ENCODE assay signal across 8 mouse cellular contexts in genomic region chr12:78226519-78226875, GRCm38 (mm10). TPM values are rescaled to one million over a fixed set of nuclear protein-coding genes. Genes with fewer than 3 reads are reported as not detected.
DNase-seq lines count a peak whose midpoint lies in the region; ATAC-seq and TF ChIP-seq lines count a peak whose summit lies in the region.

No protein-coding gene starts in this region.

- H3K27ac ChIP-seq in testis, adult 2 months (ENCODE audit: control insufficient read depth, insufficient read depth, low read depth, low read length): peak overlapping the region; percentile 96
- peak overlapping the region; percentile 96 for H3K27ac ChIP-seq in gastrocnemius, adult 2 months
- H3K27ac ChIP-seq in intestine, embryonic 15.5 days: peak overlapping the region; percentile 100
- H3K27ac ChIP-seq in spleen, adult 2 months (ENCODE audit: insufficient read depth, low read length): peak overlapping the region; percentile 72

- WGBS in intestine, embryonic 15.5 days: under 1% methylated on average over 47 of the region's 48 CpGs
- 2% methylated on average over 48 of the region's 48 CpGs for WGBS in spleen, adult 2 months

- ATAC-seq in intestine, embryonic 15.5 days: peak; percentile 89
- ATAC-seq in megakaryocyte progenitor cell, adult 5-6 weeks (replicated peaks; ENCODE audit: poor library complexity): peak; percentile 53

- peak; percentile 25; the same call in 1 of the 2 replicates for TF ChIP-seq POLR2A in testis, adult 2 months (IDR thresholded peaks at IDR 0.05; ENCODE audit: control insufficient read depth, low read depth, low read length)
- no peak for TF ChIP-seq POLR2A in spleen, adult 2 months (IDR thresholded peaks at IDR 0.05; ENCODE audit: low read depth, low read length)

- no peak for TF ChIP-seq CTCF in testis, adult 2 months (IDR thresholded peaks at IDR 0.05; ENCODE audit: control insufficient read depth, insufficient read depth, insufficient replicate concordance, low read depth, low read length)
- no peak for TF ChIP-seq CTCF in gastrocnemius, adult 2 months (IDR thresholded peaks at IDR 0.05)
- TF ChIP-seq CTCF in spleen, adult 2 months (IDR thresholded peaks at IDR 0.05; ENCODE audit: extremely low read depth, insufficient read depth, insufficient read length, insufficient replicate concordance): no peak

- H3K4me3 ChIP-seq in testis, adult 2 months (ENCODE audit: control insufficient read depth, low read depth, low read length): peak overlapping the region; percentile 96
- H3K4me3 ChIP-seq in gastrocnemius, adult 2 months: peak overlapping the region; percentile 100
- peak overlapping the region; percentile 93 for H3K4me3 ChIP-seq in intestine, embryonic 15.5 days (replicated peaks)
- peak overlapping the region; percentile 85 for H3K4me3 ChIP-seq in spleen, adult 2 months (ENCODE audit: extremely low read depth, insufficient read depth, insufficient read length)

- no peaks in the 10 kb centered on the region for H3K27me3 ChIP-seq in testis, adult 2 months (ENCODE audit: control insufficient read depth, insufficient read depth, low read length)
- H3K27me3 ChIP-seq in intestine, embryonic 15.5 days (replicated peaks): no peaks in the 10 kb centered on the region
- no peaks in the 10 kb centered on the region for H3K27me3 ChIP-seq in spleen, adult 2 months (ENCODE audit: control insufficient read depth, insufficient read depth, low read length)

- peak overlapping the region; percentile 76 for H3K4me2 ChIP-seq in intestine, embryonic 15.5 days (replicated peaks)

- H3K9me3 ChIP-seq in intestine, embryonic 15.5 days: no peaks in the 10 kb centered on the region

- H3K36me3 ChIP-seq in testis, adult 2 months (ENCODE audit: control insufficient read depth, insufficient read depth, low read length): no peaks in the 10 kb centered on the region
- H3K36me3 ChIP-seq in intestine, embryonic 15.5 days: no peaks in the 10 kb centered on the region
- no peaks in the 10 kb centered on the region for H3K36me3 ChIP-seq in spleen, adult 2 months (ENCODE audit: control insufficient read depth, insufficient read depth, low read length)

- peak overlapping the region; percentile 86 for H3K9ac ChIP-seq in intestine, embryonic 15.5 days

- no peaks in the 10 kb centered on the region for H3K4me1 ChIP-seq in testis, adult 2 months (ENCODE audit: control insufficient read depth, insufficient read depth, low read length)
- H3K4me1 ChIP-seq in intestine, embryonic 15.5 days (replicated peaks): 0 out of 2 replicates have a peak, but pooled peaks cover 2% of the 10 kb centered on the region
- no peaks in the 10 kb centered on the region for H3K4me1 ChIP-seq in spleen, adult 2 months (ENCODE audit: control insufficient read depth, insufficient read depth, insufficient read length)

- intact Hi-C loops in gastrocnemius, adult 2 months (cut with DNase I): loop anchor here (10.0 kb wide), 2 partner anchors 88 to 992 kb away; partner anchors contain the start of gene Fut8
- intact Hi-C loops in left cerebral cortex, postnatal 25 days (cut with DNase I): loop anchor here (2.0 to 5.0 kb wide), 3 partner anchors 128 to 636 kb away; partner anchors contain the start of genes Atp6v1d, Eif2s1 and Mpp5

- DNase-seq in testis, postnatal 10 days (ENCODE audit: low spot score): no peak
- DNase-seq in cerebellum, postnatal 36 days: peak; percentile 86 to 92
- peak; percentile 93 for DNase-seq in gastrocnemius, adult 2 months
- DNase-seq in left cerebral cortex, postnatal 25 days (ENCODE audit: low spot score in 2 of 2): peak; percentile 87 to 88
- DNase-seq in spleen, adult 2 months (ENCODE audit: low read depth in 1 of 2, low spot score in 2 of 2): peak in 1 of 2 experiments; percentile 27

RNA-seq across cellular contexts. Expression of gene Gphn, which starts 0.3 kb away (rescaled TPM):
- 23.5 and 32.4 TPM in 2 replicates for polyA plus RNA-seq in testis, adult 2 months (2012; rRNA removed)
- 10 to 100 TPM; 31.5 to 32.3 TPM for total RNA-seq in gastrocnemius, adult 2 months (2021)
- 15.3 and 18.6 TPM in 2 replicates for polyA plus RNA-seq in intestine, embryonic 15.5 days (2015; fragmentation: Nextera tagmentation; extraction: Ambion mirVana)
- 10 to 100 TPM; 63.4 to 70.9 TPM for total RNA-seq in left cerebral cortex, postnatal 25 days (2021)
- 12.6 and 17.2 TPM in 2 replicates for total RNA-seq in megakaryocyte progenitor cell, adult 5-6 weeks (2015)
- total RNA-seq in megakaryocyte progenitor cell, adult 5-6 weeks (2017): 12.7 and 18.5 TPM in 2 replicates
- polyA plus RNA-seq in spleen, adult 2 months (2012; rRNA removed): 4.3 and 5.0 TPM in 2 replicates

RNA-seq across cellular contexts. Expression of gene Gm6657, which starts 32.5 kb away (rescaled TPM):
- polyA plus RNA-seq in testis, adult 2 months (2012; rRNA removed): 11.0 and 17.2 TPM in 2 replicates
- total RNA-seq in gastrocnemius, adult 2 months (2021): not detected
- not detected in 2 replicates for polyA plus RNA-seq in intestine, embryonic 15.5 days (2015; fragmentation: Nextera tagmentation; extraction: Ambion mirVana)
- total RNA-seq in left cerebral cortex, postnatal 25 days (2021): not detected
- total RNA-seq in megakaryocyte progenitor cell, adult 5-6 weeks (2015): not detected in 2 replicates
- total RNA-seq in megakaryocyte progenitor cell, adult 5-6 weeks (2017): not detected in 2 replicates
- not detected in 2 replicates for polyA plus RNA-seq in spleen, adult 2 months (2012; rRNA removed)
